In the genomic region with DNA sequence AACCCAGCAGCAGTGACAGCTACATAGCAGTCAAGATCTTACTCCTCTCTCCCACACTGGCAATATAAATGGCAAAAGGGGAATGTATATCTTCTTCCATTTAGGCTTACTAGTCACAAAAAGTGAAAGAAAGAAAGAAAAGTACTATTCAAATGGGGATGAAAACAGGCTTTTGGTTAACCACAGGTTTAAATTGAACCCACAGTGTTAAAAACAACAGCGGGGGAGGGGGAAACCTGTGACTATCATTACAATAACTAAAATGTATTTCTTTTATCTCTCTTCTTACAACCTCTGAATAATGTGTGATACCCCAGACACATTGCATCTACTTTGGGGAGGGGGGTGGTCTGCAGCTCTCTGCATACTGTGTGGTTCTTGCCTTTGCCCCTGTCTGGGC, we compare ENCODE assay signal across 13 mouse cellular contexts.
"Had no signal": no experiment of that assay in that cellular context is flagged by ENCODE, and none has a peak within 500 bp of the region (broad histone marks: within the 10 kb centered on the region; RNA-seq: fewer than 3 reads in every experiment).

No protein-coding gene starts in this region.

- DNase-seq: kidney, adult 18-20 months; kidney, postnatal 10 days; kidney, postnatal 4 days; left cerebral cortex, postnatal 4 days; lung, adult 2 months; lung, postnatal 4 days; right cerebral cortex, postnatal 14 days had no signal

- ATAC-seq: lung, postnatal 0 days; midbrain, embryonic 15.5 days had no signal

- H3K27ac ChIP-seq: limb, embryonic 13.5 days; liver, embryonic 14.5 days; midbrain, embryonic 10.5 days; midbrain, embryonic 15.5 days; stomach, postnatal 0 days had no signal

- H3K4me3 ChIP-seq: limb, embryonic 13.5 days; midbrain, embryonic 10.5 days; midbrain, embryonic 15.5 days had no signal

- H3K4me1 ChIP-seq: midbrain, embryonic 10.5 days; midbrain, embryonic 15.5 days had no signal
